Mouse (Mus musculus) midbrain, embryonic 15.5 days (tissue): ENCODE measurements around the gene RPS10-NUDT3. TPM values are rescaled to one million over a fixed set of nuclear protein-coding genes. Genes with fewer than 3 reads are reported as not detected.

ENCODE experiments used
- ATAC-seq: fragments of 200-750 bp; cut with Nextera tagmentation; replicated peaks from 2 replicates; pipeline ENCODE4 v1.8.0; 2017; ENCODE audit warnings: moderate TSS enrichment
- H3K27ac ChIP-seq: fragments of 300-500 bp; sonication (generic); 2 replicates; pipeline ENCODE4 v1.5.1; 2015; ENCODE audit warnings: mild to moderate bottlenecking, inconsistent platforms
- H3K27me3 ChIP-seq: fragments of 300-500 bp; sonication (generic); replicated peaks from 2 replicates; pipeline ENCODE4 v1.6.1; 2015; ENCODE audit warnings: inconsistent platforms
- H3K36me3 ChIP-seq: fragments of 300-500 bp; sonication (generic); replicated peaks from 2 replicates; pipeline ENCODE4 v1.6.1; 2015; ENCODE audit warnings: inconsistent platforms
- H3K4me1 ChIP-seq: fragments of 300-500 bp; sonication (generic); 2 replicates; pipeline ENCODE4 v1.6.1; 2015; ENCODE audit warnings: inconsistent platforms
- H3K4me2 ChIP-seq: fragments of 300-500 bp; sonication (generic); 2 replicates; pipeline ENCODE4 v1.6.1; 2015; ENCODE audit warnings: inconsistent platforms, mild to moderate bottlenecking, moderate library complexity
- H3K4me3 ChIP-seq: fragments of 300-500 bp; sonication (generic); 2 replicates; pipeline ENCODE4 v1.5.1; 2015; ENCODE audit warnings: mild to moderate bottlenecking, inconsistent platforms
- H3K9ac ChIP-seq: fragments of 300-500 bp; sonication (generic); 2 replicates; pipeline ENCODE4 v1.6.1; 2015; ENCODE audit warnings: mild to moderate bottlenecking, inconsistent platforms
- H3K9me3 ChIP-seq: fragments of 300-500 bp; sonication (generic); 2 replicates; pipeline ENCODE4 v1.6.1; 2016; ENCODE audit warnings: inconsistent platforms
- WGBS: fragments of 180-500 bp; shearing (Covaris S2); methylation state at CpG from one replicate; pipeline ENCODE4 v1.1.7; 2015; ENCODE audit warnings: mixed read lengths; 5-methylcytosine and 5-hydroxymethylcytosine counted together
- polyA plus RNA-seq: library from polyadenylated mRNA; unstranded; fragments of >200 nt; fragmentation: Nextera tagmentation; extraction: Ambion mirVana; gene quantifications from 2 replicates; pipeline ENCODE4 v1.2.1, GENCODE M21; 2015

Gene RPS10-NUDT3
- polyA plus RNA-seq, 1 experiment from 2014 or later: not detected

DNA sequence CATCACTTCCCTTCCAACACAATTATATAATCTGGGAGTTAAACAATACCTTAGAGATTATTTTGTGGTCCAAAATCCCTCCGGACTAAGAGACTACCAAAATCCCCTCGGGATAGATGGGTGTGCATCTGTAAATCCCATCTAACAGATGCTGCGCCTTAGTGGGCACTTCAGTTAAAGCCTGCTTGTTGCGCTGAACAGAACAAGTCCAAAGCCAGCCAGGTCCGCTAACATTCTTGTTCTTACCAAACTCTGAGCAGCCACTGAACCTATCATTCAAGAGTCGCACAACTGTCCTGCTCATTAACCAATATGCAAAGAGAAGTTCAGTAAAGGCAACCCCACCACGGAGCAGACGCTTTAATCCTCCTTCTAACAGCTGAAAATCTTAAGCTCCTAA, 13.9 kb downstream of the RPS10-NUDT3 start:
- H3K9ac ChIP-seq: peak overlapping the region; percentile 99
- WGBS: 14% methylated on average over 8 of the region's 8 CpGs
- H3K4me1 ChIP-seq: peaks cover 35% of the 10 kb centered on the region
- peak overlapping the region; percentile 80 for H3K4me2 ChIP-seq
- peak overlapping the region; percentile 98 for H3K27ac ChIP-seq
- H3K4me3 ChIP-seq: peak overlapping the region; percentile 97
- H3K27me3 ChIP-seq: no peaks in the 10 kb centered on the region
- ATAC-seq: no peak
- no peaks in the 10 kb centered on the region for H3K9me3 ChIP-seq
- H3K36me3 ChIP-seq: no peaks in the 10 kb centered on the region

- no peak for ATAC-seq
- Histone ChIP-seq H3K9ac (no peak overlapping the region), H3K36me3 (no peaks in the 10 kb centered on the region), H3K27ac (no peak overlapping the region), H3K27me3 (no peaks in the 10 kb centered on the region), H3K4me1 (peaks cover 55% of the 10 kb centered on the region), H3K4me3 (no peak overlapping the region), H3K4me2 (no peak overlapping the region), H3K9me3 (no peaks in the 10 kb centered on the region)
- 85% methylated on average over 7 of the region's 7 CpGs for WGBS
Observed at GRCm38 (mm10) chr17:27615388-27615787, 19.6 kb downstream of the RPS10-NUDT3 start.

- Histone ChIP-seq H3K9me3 (no peaks in the 10 kb centered on the region), H3K36me3 (no peaks in the 10 kb centered on the region), H3K4me3 (no peak overlapping the region), H3K27me3 (no peaks in the 10 kb centered on the region), H3K27ac (no peak overlapping the region), H3K4me2 (no peak overlapping the region), H3K4me1 (peaks cover 41% of the 10 kb centered on the region), H3K9ac (no peak overlapping the region)
- 73% methylated on average over 4 of the region's 4 CpGs for WGBS
- ATAC-seq: no peak
Observed at GRCm38 (mm10) chr17:27613016-27613415, 22.0 kb downstream of the RPS10-NUDT3 start.

DNA sequence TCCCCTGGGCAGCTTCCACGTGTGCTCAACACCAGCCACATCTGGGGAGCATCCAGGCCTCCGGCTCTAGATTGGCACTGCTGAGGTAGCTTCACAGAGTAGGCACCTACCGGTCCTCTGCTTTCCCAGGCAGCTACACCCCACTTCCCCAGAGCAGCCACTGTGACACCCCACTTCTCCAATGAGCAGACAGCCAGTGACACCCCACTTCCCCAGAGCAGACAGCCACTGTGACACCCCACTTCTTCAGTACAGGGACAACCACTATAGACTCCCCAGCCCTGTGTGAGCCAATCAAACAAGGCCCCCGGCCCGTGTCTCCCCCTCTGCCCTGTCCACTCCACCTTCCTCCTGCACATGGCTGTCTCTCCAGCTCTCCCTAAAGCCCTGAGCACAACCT, 23.0 kb downstream of the RPS10-NUDT3 start:
- Histone ChIP-seq H3K4me1 (peaks cover 41% of the 10 kb centered on the region), H3K4me2 (no peak overlapping the region), H3K27ac (no peak overlapping the region), H3K36me3 (no peaks in the 10 kb centered on the region), H3K27me3 (no peaks in the 10 kb centered on the region), H3K9me3 (no peaks in the 10 kb centered on the region), H3K4me3 (no peak overlapping the region), H3K9ac (no peak overlapping the region)
- 83% methylated on average over 5 of the region's 5 CpGs for WGBS
- ATAC-seq: no peak; the same call in 1 of the 2 replicates

DNA sequence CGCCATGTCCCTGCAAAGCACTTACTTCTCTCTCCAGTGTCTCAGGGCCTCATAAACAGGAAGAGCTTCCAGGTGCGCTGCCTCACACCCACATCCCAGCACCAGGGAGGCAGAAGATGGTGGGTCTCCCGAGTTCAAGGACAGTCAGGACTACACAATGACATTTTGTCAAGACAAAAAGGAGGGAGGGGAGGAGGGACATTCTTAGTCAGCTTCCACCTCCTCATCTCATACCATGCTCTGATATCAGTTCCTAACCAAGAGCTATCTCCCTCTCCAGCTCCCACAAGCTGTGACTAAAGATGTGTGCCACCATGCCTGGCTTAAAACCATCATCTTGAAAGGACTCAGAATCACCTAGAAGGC, 23.5 kb downstream of the RPS10-NUDT3 start:
- no peak for ATAC-seq
- no peak overlapping the region for H3K27ac ChIP-seq
- H3K27me3 ChIP-seq: no peaks in the 10 kb centered on the region
- 83% methylated on average over 3 of the region's 3 CpGs for WGBS
- H3K4me1 ChIP-seq: peaks cover 41% of the 10 kb centered on the region
- no peaks in the 10 kb centered on the region for H3K36me3 ChIP-seq
- H3K4me3 ChIP-seq: no peak overlapping the region
- no peak overlapping the region for H3K4me2 ChIP-seq
- H3K9me3 ChIP-seq: no peaks in the 10 kb centered on the region
- H3K9ac ChIP-seq: no peak overlapping the region

DNA sequence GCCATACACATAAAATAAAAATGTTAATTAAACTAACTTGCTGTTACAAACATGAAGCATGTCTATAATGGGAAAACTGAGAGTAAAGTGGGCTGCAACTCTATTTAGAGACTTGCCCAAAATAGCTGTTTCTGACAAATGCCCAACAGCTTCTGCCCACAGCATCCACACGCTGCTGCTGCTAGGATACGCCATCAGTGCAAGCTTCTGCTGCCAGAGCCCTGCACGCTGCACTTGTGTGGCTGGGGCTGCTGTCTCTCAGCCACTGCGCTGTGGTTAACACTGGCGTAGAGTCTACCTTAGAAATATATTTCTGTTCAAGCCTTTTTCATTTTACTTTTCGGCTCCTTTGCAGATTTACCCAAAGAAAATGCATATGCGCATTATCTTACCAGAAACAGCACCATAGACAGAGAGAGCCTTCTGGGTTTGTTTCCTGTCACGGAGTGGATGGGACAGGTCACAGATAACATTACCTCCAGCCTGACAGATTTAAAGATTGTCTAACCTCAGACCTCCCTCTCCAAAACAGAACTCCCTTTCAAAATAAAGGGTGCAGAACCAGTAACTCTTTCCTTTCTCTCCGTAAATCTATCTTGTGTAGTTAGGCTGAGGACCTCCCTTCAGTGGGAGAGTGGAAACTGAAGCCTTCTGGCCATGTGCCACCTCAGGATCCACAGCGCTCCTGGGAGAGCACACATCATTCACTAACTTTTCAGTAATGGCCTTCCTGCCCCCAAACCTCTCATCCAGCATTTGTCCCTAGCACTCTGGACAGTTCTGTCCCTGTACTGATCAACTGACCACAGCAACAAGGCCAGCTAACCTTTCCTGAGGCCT, 24.1 kb downstream of the RPS10-NUDT3 start:
- no peak overlapping the region for H3K4me2 ChIP-seq
- no peak for ATAC-seq
- H3K4me1 ChIP-seq: peaks cover 45% of the 10 kb centered on the region
- H3K27me3 ChIP-seq: no peaks in the 10 kb centered on the region
- no peaks in the 10 kb centered on the region for H3K36me3 ChIP-seq
- H3K9me3 ChIP-seq: no peaks in the 10 kb centered on the region
- no peak overlapping the region for H3K9ac ChIP-seq
- H3K4me3 ChIP-seq: no peak overlapping the region
- no peak overlapping the region for H3K27ac ChIP-seq
- WGBS: 76% methylated on average over 10 of the region's 10 CpGs

GRCm38 (mm10) chr17:27609576-27609975, 25.4 kb downstream of the RPS10-NUDT3 start:
- 87% methylated on average over 7 of the region's 7 CpGs for WGBS
- no peak overlapping the region for H3K4me3 ChIP-seq
- no peak overlapping the region for H3K27ac ChIP-seq

GRCm38 (mm10) chr17:27603522-27604234, 31.3 kb downstream of the RPS10-NUDT3 start:
- WGBS: 71% methylated on average over 21 of the region's 21 CpGs
- Histone ChIP-seq H3K27ac (no peak overlapping the region), H3K27me3 (no peaks in the 10 kb centered on the region), H3K9me3 (no peaks in the 10 kb centered on the region), H3K36me3 (no peaks in the 10 kb centered on the region), H3K4me2 (no peak overlapping the region), H3K9ac (no peak overlapping the region; the same call in 1 of the 2 replicates), H3K4me3 (no peak overlapping the region), H3K4me1 (peaks cover 49% of the 10 kb centered on the region)
- no peak for ATAC-seq

More at GRCm38 (mm10) chr17:27609576-27609975, 25.4 kb downstream of the RPS10-NUDT3 start:
- Histone ChIP-seq H3K4me1 (peaks cover 47% of the 10 kb centered on the region), H3K36me3 (no peaks in the 10 kb centered on the region), H3K9me3 (no peaks in the 10 kb centered on the region), H3K9ac (no peak overlapping the region), H3K27me3 (no peaks in the 10 kb centered on the region), H3K4me2 (no peak overlapping the region)
- no peak for ATAC-seq

- H3K9me3 ChIP-seq: no peaks in the 10 kb centered on the region
- no peaks in the 10 kb centered on the region for H3K36me3 ChIP-seq
- no peak overlapping the region for H3K4me3 ChIP-seq
- H3K9ac ChIP-seq: no peak overlapping the region
- WGBS: 87% methylated on average over 2 of the region's 2 CpGs
- no peak overlapping the region for H3K27ac ChIP-seq
- peaks cover 53% of the 10 kb centered on the region for H3K4me1 ChIP-seq
- H3K27me3 ChIP-seq: no peaks in the 10 kb centered on the region
- H3K4me2 ChIP-seq: no peak overlapping the region
- no peak for ATAC-seq
Observed at GRCm38 (mm10) chr17:27603036-27603435, 32.0 kb downstream of the RPS10-NUDT3 start.

GRCm38 (mm10) chr17:27600869-27601268, 34.2 kb downstream of the RPS10-NUDT3 start:
- peaks cover 49% of the 10 kb centered on the region for H3K4me1 ChIP-seq
- no peaks in the 10 kb centered on the region for H3K9me3 ChIP-seq
- 0 out of 2 replicates have a peak, but pooled peaks have one; percentile 18 for ATAC-seq
- H3K36me3 ChIP-seq: peaks cover 4% of the 10 kb centered on the region; the same call in 1 of the 2 replicates
- no peak overlapping the region for H3K4me3 ChIP-seq
- no peak overlapping the region for H3K9ac ChIP-seq
- WGBS: 65% methylated on average over 5 of the region's 5 CpGs
- H3K27me3 ChIP-seq: no peaks in the 10 kb centered on the region
- H3K4me2 ChIP-seq: no peak overlapping the region
- no peak overlapping the region for H3K27ac ChIP-seq

- no peak overlapping the region for H3K4me3 ChIP-seq
- H3K4me1 ChIP-seq: peaks cover 50% of the 10 kb centered on the region
- H3K9me3 ChIP-seq: no peaks in the 10 kb centered on the region
- 91% methylated on average over 3 of the region's 3 CpGs for WGBS
- peaks cover 4% of the 10 kb centered on the region; the same call in 1 of the 2 replicates for H3K36me3 ChIP-seq
- H3K9ac ChIP-seq: no peak overlapping the region
- ATAC-seq: no peak
- H3K27me3 ChIP-seq: no peaks in the 10 kb centered on the region
- no peak overlapping the region for H3K27ac ChIP-seq
- H3K4me2 ChIP-seq: no peak overlapping the region
Observed at GRCm38 (mm10) chr17:27600286-27600685, 34.7 kb downstream of the RPS10-NUDT3 start.

GRCm38 (mm10) chr17:27596376-27597190, 38.4 kb downstream of the RPS10-NUDT3 start:
- WGBS: 83% methylated on average over 21 of the region's 21 CpGs
- Histone ChIP-seq H3K9me3 (no peaks in the 10 kb centered on the region), H3K4me1 (peaks cover 23% of the 10 kb centered on the region; the same call in 1 of the 2 replicates), H3K9ac (no peak overlapping the region), H3K27ac (no peak overlapping the region), H3K36me3 (peaks cover 25% of the 10 kb centered on the region; the same call in 1 of the 2 replicates), H3K27me3 (no peaks in the 10 kb centered on the region), H3K4me3 (no peak overlapping the region), H3K4me2 (no peak overlapping the region)
- no peak for ATAC-seq
